ENCODE assay signal across 8 mouse cellular contexts in genomic region chr6:124379331-124379730, GRCm38 (mm10).
DNase-seq lines count a peak whose midpoint lies in the region.

No protein-coding gene starts in this region.

- H3K36me3 ChIP-seq in splenic B cell, adult 2 months (ENCODE audit: control insufficient read depth, insufficient read depth, low read length, poor library complexity, severe bottlenecking) = no peaks in the 10 kb centered on the region

- H3K27me3 ChIP-seq in splenic B cell, adult 2 months (ENCODE audit: control insufficient read depth, insufficient read depth, low read length, poor library complexity, severe bottlenecking) = no peaks in the 10 kb centered on the region

- DNase-seq in cerebellum, adult 18-20 months = peak; percentile 40 to 50
- DNase-seq in cerebellum, adult 11-12 months = no peak
- DNase-seq in urinary bladder, postnatal 25 days (ENCODE audit: low spot score) = peak; percentile 22
- no peak for DNase-seq in urinary bladder, postnatal 4 days (ENCODE audit: low spot score in 2 of 2)
- peak; percentile 42 for DNase-seq in forelimb bud, embryonic 11.5 days (ENCODE audit: low read depth, low spot score)
- peak; percentile 68 to 80 for DNase-seq in kidney, postnatal 25 days
- peak; percentile 67 for DNase-seq in lung, postnatal 14 days
- peak; percentile 71 for DNase-seq in splenic B cell, adult 2 months (ENCODE audit: low read depth, low spot score)

Comparison
In these comparisons a context has a peak if more than half of its experiments do, and no peak if none do; other contexts are left out.
1. DNase-seq: peak in cerebellum, adult 18-20 months (2 of 2), urinary bladder, postnatal 25 days (single experiment), forelimb bud, embryonic 11.5 days (single experiment), kidney, postnatal 25 days (2 of 2), lung, postnatal 14 days (single experiment) and splenic B cell, adult 2 months (single experiment); none in cerebellum, adult 11-12 months (single experiment) and urinary bladder, postnatal 4 days (0 of 2).